Mouse (Mus musculus): Measurements from ENCODE around the gene Dennd1b. TPM values are rescaled to one million over a fixed set of nuclear protein-coding genes. Genes with fewer than 3 reads are reported as not detected.

Dennd1b gene
- total RNA-seq, 1 experiment, result 17.6 TPM

- TF ChIP-seq ZC3H11A (IDR thresholded peaks at IDR 0.05; ENCODE audit: borderline replicate concordance, low read depth, low read length) (no peak), ZNF384 (IDR thresholded peaks at IDR 0.05; ENCODE audit: low read depth, low read length) (no peak)
- DNase-seq (ENCODE audit: low read depth, low spot score), result no peak
- no peaks in the 10 kb centered on the region for H3K9me3 ChIP-seq (ENCODE audit: control insufficient read depth, insufficient read depth, low read depth, low read length)
- no peaks in the 10 kb centered on the region for H3K36me3 ChIP-seq (ENCODE audit: control insufficient read depth, insufficient read depth, low read length, poor library complexity, severe bottlenecking)
- no peak overlapping the region for H3K27ac ChIP-seq (ENCODE audit: insufficient read depth, low read depth, low read length, poor library complexity, severe bottlenecking)
- in situ Hi-C loops (cut with MboI; ENCODE audit: low sequenced_read_pairs in 2 of 2, unreplicated experiment in 2 of 2), result no loop called here
- no peak overlapping the region for H3K9ac ChIP-seq (ENCODE audit: insufficient read depth, low read depth, low read length, poor library complexity, severe bottlenecking)
- no peak overlapping the region for H3K4me3 ChIP-seq (ENCODE audit: insufficient read depth in 1 of 2, low read depth in 1 of 2, low read length in 2 of 2, poor library complexity in 1 of 2, severe bottlenecking in 1 of 2)
- no peaks in the 10 kb centered on the region for H3K4me1 ChIP-seq (ENCODE audit: control insufficient read depth in 2 of 2, insufficient read depth in 2 of 2, low read length in 2 of 2, poor library complexity in 1 of 2)
These were observed 117.5 kb downstream of the Dennd1b start for GRCm38 (mm10) chr1:139080517-139081386.

- Histone ChIP-seq H3K9me3 (ENCODE audit: control insufficient read depth, insufficient read depth, low read depth, low read length) (no peaks in the 10 kb centered on the region), H3K4me1 (ENCODE audit: control insufficient read depth in 2 of 2, insufficient read depth in 2 of 2, low read length in 2 of 2, poor library complexity in 1 of 2) (no peaks in the 10 kb centered on the region), H3K36me3 (ENCODE audit: control insufficient read depth, insufficient read depth, low read length, poor library complexity, severe bottlenecking) (no peaks in the 10 kb centered on the region), H3K27ac (ENCODE audit: insufficient read depth, low read depth, low read length, poor library complexity, severe bottlenecking) (no peak overlapping the region), H3K9ac (ENCODE audit: insufficient read depth, low read depth, low read length, poor library complexity, severe bottlenecking) (no peak overlapping the region), H3K4me3 (ENCODE audit: insufficient read depth in 1 of 2, low read depth in 1 of 2, low read length in 2 of 2, poor library complexity in 1 of 2, severe bottlenecking in 1 of 2) (no peak overlapping the region)
- in situ Hi-C loops (cut with MboI; ENCODE audit: low sequenced_read_pairs in 2 of 2, unreplicated experiment in 2 of 2), result no loop called here
- DNase-seq (ENCODE audit: low read depth, low spot score), result no peak
- TF ChIP-seq ZC3H11A (IDR thresholded peaks at IDR 0.05; ENCODE audit: borderline replicate concordance, low read depth, low read length), result no peak
- no peak for TF ChIP-seq CHD2 (IDR thresholded peaks at IDR 0.05; ENCODE audit: low read depth, low read length)
- TF ChIP-seq MAFK (IDR thresholded peaks at IDR 0.05; ENCODE audit: insufficient read depth, low read depth, low read length), result no peak
- TF ChIP-seq ZNF384 (IDR thresholded peaks at IDR 0.05; ENCODE audit: low read depth, low read length), result no peak
These were observed 120.1 kb downstream of the Dennd1b start for GRCm38 (mm10) chr1:139083382-139083781.

GRCm38 (mm10) chr1:139087564-139087963, 124.3 kb downstream of the Dennd1b start:
- Histone ChIP-seq H3K27ac (ENCODE audit: insufficient read depth, low read depth, low read length, poor library complexity, severe bottlenecking) (no peak overlapping the region), H3K4me1 (ENCODE audit: control insufficient read depth in 2 of 2, insufficient read depth in 2 of 2, low read length in 2 of 2, poor library complexity in 1 of 2) (no peaks in the 10 kb centered on the region), H3K4me3 (ENCODE audit: insufficient read depth in 1 of 2, low read depth in 1 of 2, low read length in 2 of 2, poor library complexity in 1 of 2, severe bottlenecking in 1 of 2) (no peak overlapping the region), H3K9ac (ENCODE audit: insufficient read depth, low read depth, low read length, poor library complexity, severe bottlenecking) (no peak overlapping the region), H3K36me3 (ENCODE audit: control insufficient read depth, insufficient read depth, low read length, poor library complexity, severe bottlenecking) (no peaks in the 10 kb centered on the region), H3K9me3 (ENCODE audit: control insufficient read depth, insufficient read depth, low read depth, low read length) (no peaks in the 10 kb centered on the region)
- no peak for TF ChIP-seq MAFK (IDR thresholded peaks at IDR 0.05; ENCODE audit: insufficient read depth, low read depth, low read length)
- no peak for DNase-seq (ENCODE audit: low read depth, low spot score)
- in situ Hi-C loops (cut with MboI; ENCODE audit: low sequenced_read_pairs in 2 of 2, unreplicated experiment in 2 of 2), result no loop called here

- in situ Hi-C loops (cut with MboI; ENCODE audit: low sequenced_read_pairs in 2 of 2, unreplicated experiment in 2 of 2), result no loop called here
- H3K9ac ChIP-seq (ENCODE audit: insufficient read depth, low read depth, low read length, poor library complexity, severe bottlenecking), result no peak overlapping the region
These were observed 127.5 kb downstream of the Dennd1b start for GRCm38 (mm10) chr1:139090744-139091143.

GRCm38 (mm10) chr1:139091701-139092100, 128.5 kb downstream of the Dennd1b start:
- H3K4me3 ChIP-seq (ENCODE audit: insufficient read depth in 1 of 2, low read depth in 1 of 2, low read length in 2 of 2, poor library complexity in 1 of 2, severe bottlenecking in 1 of 2), result no peak overlapping the region
- H3K9ac ChIP-seq (ENCODE audit: insufficient read depth, low read depth, low read length, poor library complexity, severe bottlenecking), result no peak overlapping the region
- no peak overlapping the region for H3K27ac ChIP-seq (ENCODE audit: insufficient read depth, low read depth, low read length, poor library complexity, severe bottlenecking)
- no peak for DNase-seq (ENCODE audit: low read depth, low spot score)
- in situ Hi-C loops (cut with MboI; ENCODE audit: low sequenced_read_pairs in 2 of 2, unreplicated experiment in 2 of 2), result no loop called here
- no peaks in the 10 kb centered on the region for H3K4me1 ChIP-seq (ENCODE audit: control insufficient read depth in 2 of 2, insufficient read depth in 2 of 2, low read length in 2 of 2, poor library complexity in 1 of 2)
- no peaks in the 10 kb centered on the region for H3K9me3 ChIP-seq (ENCODE audit: control insufficient read depth, insufficient read depth, low read depth, low read length)
- TF ChIP-seq HCFC1 (IDR thresholded peaks at IDR 0.05; ENCODE audit: borderline replicate concordance, insufficient read depth, low read length) (no peak), ZC3H11A (IDR thresholded peaks at IDR 0.05; ENCODE audit: borderline replicate concordance, low read depth, low read length) (no peak), CHD2 (IDR thresholded peaks at IDR 0.05; ENCODE audit: low read depth, low read length) (no peak), ZNF384 (IDR thresholded peaks at IDR 0.05; ENCODE audit: low read depth, low read length) (no peak)
- no peaks in the 10 kb centered on the region for H3K36me3 ChIP-seq (ENCODE audit: control insufficient read depth, insufficient read depth, low read length, poor library complexity, severe bottlenecking)

More at GRCm38 (mm10) chr1:139090744-139091143, 127.5 kb downstream of the Dennd1b start:
- Histone ChIP-seq H3K27ac (ENCODE audit: insufficient read depth, low read depth, low read length, poor library complexity, severe bottlenecking) (no peak overlapping the region), H3K9me3 (ENCODE audit: control insufficient read depth, insufficient read depth, low read depth, low read length) (no peaks in the 10 kb centered on the region), H3K36me3 (ENCODE audit: control insufficient read depth, insufficient read depth, low read length, poor library complexity, severe bottlenecking) (no peaks in the 10 kb centered on the region), H3K4me3 (ENCODE audit: insufficient read depth in 1 of 2, low read depth in 1 of 2, low read length in 2 of 2, poor library complexity in 1 of 2, severe bottlenecking in 1 of 2) (no peak overlapping the region), H3K4me1 (ENCODE audit: control insufficient read depth in 2 of 2, insufficient read depth in 2 of 2, low read length in 2 of 2, poor library complexity in 1 of 2) (no peaks in the 10 kb centered on the region)
- no peak for DNase-seq (ENCODE audit: low read depth, low spot score)
- TF ChIP-seq ZNF384 (IDR thresholded peaks at IDR 0.05; ENCODE audit: low read depth, low read length) (no peak), ZC3H11A (IDR thresholded peaks at IDR 0.05; ENCODE audit: borderline replicate concordance, low read depth, low read length) (no peak), MAFK (IDR thresholded peaks at IDR 0.05; ENCODE audit: insufficient read depth, low read depth, low read length) (no peak), HCFC1 (IDR thresholded peaks at IDR 0.05; ENCODE audit: borderline replicate concordance, insufficient read depth, low read length) (no peak)

All from ES-E14 (cell line).